Mouse (Mus musculus) G1E (cell line): ENCODE data around the gene Cldn15. TPM values are rescaled to one million over a fixed set of nuclear protein-coding genes. Genes with fewer than 3 reads are reported as not detected.
A peak's percentile ranks its signal among the peaks of the same experiment; 100 is the strongest.
"Not testable (repeated sequence)": the region's sequence is repeated elsewhere in the genome, so short reads cannot be mapped to it uniquely, and the experiment has no call there.

Source experiments
- ATAC-seq: 2 replicates; pipeline ENCODE4 v1.8.0; 2016; ENCODE audit warnings: mild to moderate bottlenecking; ENCODE audit not compliant: insufficient number of reproducible peaks, poor library complexity, low FRiP score, severe bottlenecking; ENCODE audit errors: extremely low read depth
- DNase-seq: peaks from one replicate; pipeline ENCODE4 v3.0.0; 2012; ENCODE audit warnings: low spot score
- H3K27me3 ChIP-seq: 2 replicates; pipeline ENCODE4 v1.6.1; 2012; ENCODE audit warnings: mild to moderate bottlenecking, low read length, inconsistent platforms; ENCODE audit not compliant: insufficient read depth
- H3K36me3 ChIP-seq: replicated peaks from 2 replicates; pipeline ENCODE3; 2012; ENCODE audit warnings: mild to moderate bottlenecking, inconsistent platforms
- H3K4me1 ChIP-seq: 2 replicates; pipeline ENCODE4 v1.6.1; 2012; ENCODE audit warnings: low read depth, low read length, inconsistent platforms, mixed read lengths; ENCODE audit not compliant: insufficient read depth
- H3K4me3 ChIP-seq: 2 replicates; pipeline ENCODE4 v1.5.1; 2012; ENCODE audit warnings: low read depth, mild to moderate bottlenecking, inconsistent platforms, low read length, moderate library complexity, mixed read lengths
- H3K9me3 ChIP-seq: replicated peaks from 2 replicates; pipeline ENCODE4 v1.6.1; 2012; ENCODE audit warnings: inconsistent platforms
- CTCF ChIP-seq: IDR thresholded peaks from 2 replicates; pipeline ENCODE4 v1.5.1; 2012; ENCODE audit warnings: low read depth, low read length, inconsistent platforms, mixed read lengths
- GATA1 ChIP-seq: IDR thresholded peaks from 2 replicates; pipeline ENCODE4 v1.6.1; 2012; ENCODE audit warnings: borderline replicate concordance, low read length, inconsistent platforms, mixed read lengths
- GATA2 ChIP-seq: IDR thresholded peaks from 2 replicates; pipeline ENCODE4 v1.6.1; 2012; ENCODE audit warnings: low read depth, low read length, inconsistent platforms, borderline replicate concordance
- POLR2AphosphoS5 ChIP-seq: IDR thresholded peaks from 2 replicates; pipeline ENCODE4 v1.6.1; 2012; ENCODE audit warnings: low read depth, low read length, inconsistent platforms; ENCODE audit not compliant: insufficient replicate concordance
- TAL1 ChIP-seq: conservative IDR thresholded peaks from 2 replicates; pipeline ENCODE4 v1.6.1; 2012; ENCODE audit warnings: low read depth, low read length, inconsistent platforms, mixed read lengths
- polyA plus RNA-seq: library from polyadenylated mRNA; stranded (reverse); fragments of >175 nt; gene quantifications from 2 replicates; pipeline ENCODE4 v1.2.3, GENCODE M21; 2012
- total RNA-seq, 2 experiments: library from RNA; stranded (forward) in 1 of 2; stranded (reverse) in 1 of 2; fragments of 200-1000 nt in 1 of 2; fragments of >200 nt in 1 of 2; fragmentation: Nextera tagmentation in 1 of 2; gene quantifications; 2 replicates each; pipeline ENCODE4 v1.2.3; 2014 to 2017

Gene Cldn15
- total and polyA plus RNA-seq, 3 experiments = 0.05 to 0.08 TPM; not detected in 1

DNA sequence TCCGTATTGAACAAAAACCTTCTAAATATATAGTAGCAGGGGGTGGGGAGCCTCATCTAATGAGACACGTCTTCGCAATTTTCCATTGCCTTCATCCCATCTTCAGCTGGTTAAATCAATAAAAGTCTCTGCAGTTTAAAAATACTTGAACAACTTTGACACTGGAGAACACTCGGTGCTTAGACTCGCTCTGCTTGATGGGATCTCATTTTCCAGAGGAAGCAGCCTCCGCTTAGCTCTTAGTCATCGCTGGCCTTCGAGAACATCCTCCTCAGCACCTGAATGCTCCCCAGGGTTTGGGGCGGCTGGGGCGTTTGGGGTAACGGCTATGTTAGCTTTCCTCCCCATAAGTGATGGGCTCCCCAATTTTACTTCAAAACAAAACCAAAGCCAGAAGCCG is 21.3 kb upstream of the Cldn15 start:
- Histone ChIP-seq H3K4me3 (no peak overlapping the region), H3K9me3 (no peaks in the 10 kb centered on the region), H3K27me3 (no peaks in the 10 kb centered on the region), H3K36me3 (peaks cover 8% of the 10 kb centered on the region), H3K4me1 (no peaks in the 10 kb centered on the region)
- DNase-seq (no peak), ATAC-seq (no peak)
- TF ChIP-seq POLR2AphosphoS5 (no peak), GATA1 (no peak), TAL1 (no peak), GATA2 (no peak), CTCF (no peak)

DNA sequence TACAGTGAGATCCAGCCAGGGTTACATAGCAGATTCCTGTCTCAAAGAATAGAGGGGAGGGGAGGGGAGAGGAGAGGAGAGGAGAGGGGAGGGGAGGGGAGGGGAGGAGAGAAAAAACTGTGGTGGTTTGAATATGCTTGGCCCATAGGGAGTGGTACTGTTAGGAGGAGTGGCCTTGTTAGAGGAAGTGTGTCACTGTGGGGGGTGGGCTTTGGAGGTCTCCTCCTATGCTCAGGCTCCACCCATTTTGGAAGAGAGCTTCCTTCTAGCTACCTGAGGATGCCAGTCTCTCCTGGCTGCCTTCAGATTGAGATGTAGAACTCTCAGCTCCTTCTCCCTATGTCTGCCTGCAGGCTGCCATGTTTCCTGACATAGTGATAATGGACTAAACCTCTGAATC is 18.5 kb upstream of the Cldn15 start:
- Histone ChIP-seq H3K9me3 (no peaks in the 10 kb centered on the region), H3K4me3 (no peak overlapping the region), H3K36me3 (no peaks in the 10 kb centered on the region), H3K4me1 (peaks cover 9% of the 10 kb centered on the region), H3K27me3 (no peaks in the 10 kb centered on the region)
- DNase-seq = no peak
- TF ChIP-seq POLR2AphosphoS5 (no peak), GATA1 (no peak), GATA2 (no peak), CTCF (no peak), TAL1 (no peak)
- ATAC-seq = no peak

DNA sequence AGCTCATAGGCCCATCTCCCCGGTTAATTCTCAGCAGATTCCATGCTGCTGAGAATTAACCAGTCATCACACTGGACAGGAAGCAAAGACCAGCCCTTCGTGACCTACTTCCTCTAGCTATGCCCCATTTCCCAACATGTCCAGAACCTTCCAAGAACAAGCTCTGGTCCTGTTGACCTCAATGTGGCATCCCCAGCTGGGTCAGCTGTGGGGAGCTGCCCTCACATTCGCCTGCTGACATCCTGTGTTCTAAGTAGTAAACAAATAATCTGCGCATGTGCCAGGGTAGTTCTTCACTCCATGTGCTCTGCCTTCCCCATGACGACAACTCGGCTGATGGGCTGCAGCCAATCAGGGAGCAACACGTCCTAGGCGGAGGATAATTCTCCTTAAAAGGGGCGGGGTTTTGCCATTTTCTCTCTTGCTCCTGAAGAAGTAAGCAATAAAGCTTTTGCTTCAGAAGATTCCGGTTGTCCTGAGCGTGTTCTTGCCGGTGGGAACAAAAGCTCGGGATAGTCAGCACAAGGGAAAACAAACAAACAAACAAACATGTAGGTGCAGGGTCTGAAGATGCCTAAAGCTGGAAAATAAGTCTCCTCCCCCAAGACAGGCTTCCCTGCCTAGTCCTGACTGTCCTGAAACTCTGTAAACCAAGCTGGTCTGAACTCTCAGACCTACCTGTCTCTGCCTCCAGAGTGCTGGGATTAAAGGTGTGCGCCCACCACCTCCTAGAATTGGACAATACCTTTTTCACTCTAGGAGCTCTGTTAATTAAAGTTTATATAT is 16.7 kb upstream of the Cldn15 start:
- H3K4me3 ChIP-seq, ATAC-seq, H3K27me3 ChIP-seq, H3K9me3 ChIP-seq, DNase-seq, H3K36me3 ChIP-seq: not testable (repeated sequence)
- H3K4me1 ChIP-seq = peaks cover 17% of the 10 kb centered on the region

DNA sequence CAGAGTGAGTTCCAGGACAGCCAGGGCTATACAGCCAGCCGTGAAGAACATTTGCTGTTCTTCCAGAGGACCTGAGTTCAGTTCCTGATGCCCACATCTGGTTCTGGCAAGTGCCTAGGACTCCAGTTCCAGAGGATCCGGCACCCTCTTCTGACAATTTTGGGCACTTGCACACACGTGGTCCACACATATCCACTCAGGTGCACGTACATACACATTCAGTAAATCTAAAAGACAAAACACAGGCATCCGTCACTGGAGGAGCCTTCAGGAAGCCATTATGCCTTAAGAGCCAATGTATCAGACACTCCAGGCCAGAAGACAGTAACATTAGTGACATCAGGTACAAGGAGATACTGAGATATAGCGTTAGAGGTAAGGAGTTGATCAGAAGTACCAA is 15.9 kb upstream of the Cldn15 start:
- Histone ChIP-seq H3K9me3 (no peaks in the 10 kb centered on the region), H3K36me3 (peaks cover 14% of the 10 kb centered on the region), H3K27me3 (no peaks in the 10 kb centered on the region), H3K4me3 (no peak overlapping the region), H3K4me1 (peaks cover 21% of the 10 kb centered on the region)
- TF ChIP-seq TAL1 = no peak
- TF ChIP-seq POLR2AphosphoS5 = no peak
- no peak for TF ChIP-seq GATA1
- no peak for TF ChIP-seq CTCF
- TF ChIP-seq GATA2 = no peak
- ATAC-seq (no peak), DNase-seq (no peak)

DNA sequence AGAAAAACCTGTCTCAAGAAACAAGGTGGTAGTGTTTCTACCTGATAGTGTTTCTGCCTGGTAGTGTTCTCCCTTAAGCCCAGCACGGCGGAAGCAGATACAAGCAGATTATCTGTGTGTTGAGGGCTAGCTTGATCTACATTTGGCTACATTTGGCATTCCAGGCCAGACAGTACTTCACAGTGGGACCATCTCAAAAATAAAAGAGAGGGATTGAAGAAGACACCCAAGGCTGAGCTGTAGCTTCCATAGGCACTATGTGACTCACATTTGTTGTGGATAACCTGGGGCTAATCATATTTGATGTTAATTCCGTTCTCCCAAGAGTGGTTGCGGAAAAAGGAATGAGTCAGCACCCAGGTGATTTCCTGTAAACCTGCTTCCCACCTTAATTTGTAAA is 14.3 kb upstream of the Cldn15 start:
- TF ChIP-seq CTCF (no peak), GATA2 (no peak), POLR2AphosphoS5 (no peak)
- Histone ChIP-seq H3K9me3 (no peaks in the 10 kb centered on the region), H3K4me1 (peaks cover 30% of the 10 kb centered on the region), H3K36me3 (peaks cover 27% of the 10 kb centered on the region), H3K27me3 (no peaks in the 10 kb centered on the region), H3K4me3 (no peak overlapping the region)
- DNase-seq = no peak
- no peak for ATAC-seq

DNA sequence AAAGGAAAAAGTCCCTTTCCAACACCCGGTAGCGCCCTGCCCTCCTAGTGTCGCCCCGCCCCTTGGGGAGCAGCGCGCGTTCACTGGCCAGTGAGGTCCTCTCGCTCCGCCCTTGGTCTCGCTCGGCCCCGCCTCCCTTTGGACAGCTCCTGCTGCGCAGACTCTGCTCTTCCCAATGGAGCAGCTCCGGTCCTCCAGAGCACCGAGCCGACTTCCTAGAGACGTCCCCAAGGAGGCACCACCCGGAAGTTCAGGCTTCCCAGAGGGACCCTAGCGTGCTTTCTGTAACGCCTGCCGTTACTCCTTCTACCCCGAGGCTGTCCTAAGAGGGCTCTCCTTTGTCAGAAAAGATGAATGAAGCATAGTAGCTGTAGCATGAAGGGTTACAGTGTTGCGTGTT is 13.4 kb upstream of the Cldn15 start, which contains the start of gene Fis1:
TSS of gene Fis1 (plus strand) at position 261 of the 400 bp plus-strand sequence.
- Histone ChIP-seq H3K4me1 (peaks cover 30% of the 10 kb centered on the region), H3K4me3 (peak within 1 kb of the TSS; percentile 75), H3K36me3 (peaks cover 35% of the 10 kb centered on the region), H3K9me3 (no peaks in the 10 kb centered on the region), H3K27me3 (no peaks in the 10 kb centered on the region)
- TF ChIP-seq CTCF = no peak
- TF ChIP-seq TAL1 = no peak
- DNase-seq (peak; percentile 93), ATAC-seq (peak; percentile 99)

DNA sequence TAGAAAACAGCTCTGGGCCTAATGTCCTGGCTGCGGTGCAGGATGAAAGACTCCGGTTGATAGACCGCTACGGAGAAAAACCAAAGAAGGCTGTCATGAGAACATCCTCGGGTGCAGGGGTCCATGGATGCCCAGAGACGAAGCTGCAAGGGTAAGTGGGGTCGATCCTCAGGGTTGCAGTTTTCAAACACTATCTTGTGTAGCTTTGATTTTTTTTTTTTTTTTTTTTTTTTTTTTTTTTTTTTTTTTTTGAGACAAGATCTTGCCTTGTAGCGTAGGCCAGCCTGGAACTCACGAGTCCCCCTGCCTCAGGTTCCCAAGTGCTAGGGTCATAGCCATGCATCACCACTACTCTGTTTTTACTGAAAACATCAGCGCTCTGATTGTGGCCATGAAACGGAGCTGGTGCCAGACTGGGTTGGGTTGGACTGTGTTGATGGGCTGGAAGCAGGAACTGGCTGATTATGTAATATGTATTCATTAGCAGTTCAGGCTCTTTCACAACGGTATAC is 12.9 kb upstream of the Cldn15 start:
- Histone ChIP-seq H3K4me3 (peak overlapping the region; percentile 75), H3K36me3 (peaks cover 38% of the 10 kb centered on the region), H3K9me3 (no peaks in the 10 kb centered on the region), H3K4me1 (peaks cover 34% of the 10 kb centered on the region), H3K27me3 (no peaks in the 10 kb centered on the region)
- TF ChIP-seq CTCF (no peak), POLR2AphosphoS5 (no peak), GATA2 (no peak), GATA1 (no peak), TAL1 (no peak)
- ATAC-seq (no peak), DNase-seq (no peak)
